Mouse (Mus musculus) frontal cortex, postnatal 36 days (tissue): ENCODE measurements at regions not wholly inside any gene's neighbourhood (a gene's known extent, or its start where the extent isn't known, plus 50 kb on each side); places are given as distances from the start of the nearest gene placed in this dataset.

Experiments used
- DNase-seq, 2 experiments: peaks; one replicate each; pipeline ENCODE4 v3.0.0; 2022; ENCODE audit warnings: low spot score in 2 of 2

GRCm38 (mm10) chr19:30289721-30290120 is 57.0 kb downstream of the Mbl2 start:
- no peak for DNase-seq

DNA sequence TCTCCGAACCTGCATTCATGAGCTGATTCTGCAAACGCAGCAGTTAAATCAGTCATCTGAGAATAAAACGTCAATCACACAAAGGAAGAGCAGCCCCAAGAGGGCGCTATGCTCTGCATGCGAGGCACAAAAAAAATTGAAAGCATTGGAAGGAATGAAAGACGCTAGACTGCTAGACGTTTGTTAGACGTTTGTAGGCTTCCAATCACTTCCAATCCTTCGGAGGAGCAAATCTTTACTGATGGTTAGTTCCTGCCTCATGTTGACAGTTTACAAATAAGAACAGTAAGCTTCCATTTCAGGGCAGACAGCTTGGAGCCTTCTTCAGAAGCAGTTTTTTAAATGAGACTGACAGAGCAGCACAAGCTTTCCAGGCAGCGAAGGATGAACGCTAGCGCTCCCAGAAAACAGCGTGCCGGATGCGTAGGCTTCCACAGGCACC is 62.5 kb downstream of the Mbl2 start:
- peak; percentile 20 to 39 for DNase-seq

GRCm38 (mm10) chr19:30296024-30296423 is 63.3 kb downstream of the Mbl2 start:
- no peak for DNase-seq

GRCm38 (mm10) chr19:30299536-30299935 is 66.8 kb downstream of the Mbl2 start:
- no peak for DNase-seq

- DNase-seq: no peak
Measured at GRCm38 (mm10) chr19:30302281-30302680, 69.5 kb downstream of the Mbl2 start.

DNA sequence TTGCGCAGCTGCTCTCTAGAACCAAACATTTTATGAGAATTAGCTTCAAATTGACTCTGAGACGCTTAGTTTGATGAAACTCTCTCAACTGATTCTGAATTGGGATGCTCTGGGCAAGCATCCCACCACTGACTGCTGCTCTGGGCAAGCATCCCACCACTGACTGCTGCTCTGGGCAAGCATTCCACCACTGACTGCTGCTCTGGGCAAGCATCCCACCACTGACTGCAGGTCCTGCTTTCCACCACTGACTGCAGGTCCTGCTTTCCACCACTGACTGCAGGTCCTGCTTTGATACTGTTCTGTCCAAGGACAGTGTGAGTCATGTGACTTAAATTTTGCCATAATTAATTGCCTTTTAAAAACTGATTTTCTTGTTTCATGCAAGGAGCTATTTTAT is 73.6 kb downstream of the Mbl2 start:
- no peak for DNase-seq

DNA sequence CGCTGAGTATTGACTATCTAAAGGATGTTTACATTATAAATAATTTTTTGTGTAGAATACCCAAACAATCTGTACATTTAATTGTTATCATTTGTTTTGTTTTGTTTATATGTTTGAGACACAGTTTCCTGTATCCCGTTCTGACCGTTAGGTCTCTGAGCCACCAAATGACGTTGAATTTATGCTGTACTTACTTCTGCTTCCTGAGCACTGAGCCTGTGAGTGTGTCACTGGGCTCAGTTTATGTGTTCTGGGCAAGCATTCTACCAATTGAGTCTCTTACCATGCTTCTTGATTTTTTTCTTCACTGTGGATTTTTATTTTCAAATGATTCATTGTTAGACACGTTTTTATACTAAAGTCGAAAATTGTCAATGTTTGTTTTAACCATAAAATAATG is 74.2 kb downstream of the Mbl2 start:
- no peak for DNase-seq

- DNase-seq: no peak
Measured at GRCm38 (mm10) chr19:30317314-30317713, 84.6 kb downstream of the Mbl2 start.

GRCm38 (mm10) chr19:30327693-30328092 is 95.0 kb downstream of the Mbl2 start:
- DNase-seq: no peak

- no peak for DNase-seq
Measured at GRCm38 (mm10) chr19:30328886-30329285, 96.1 kb downstream of the Mbl2 start.

- DNase-seq: no peak
Measured at GRCm38 (mm10) chr19:30330792-30331191, 98.0 kb downstream of the Mbl2 start.

DNA sequence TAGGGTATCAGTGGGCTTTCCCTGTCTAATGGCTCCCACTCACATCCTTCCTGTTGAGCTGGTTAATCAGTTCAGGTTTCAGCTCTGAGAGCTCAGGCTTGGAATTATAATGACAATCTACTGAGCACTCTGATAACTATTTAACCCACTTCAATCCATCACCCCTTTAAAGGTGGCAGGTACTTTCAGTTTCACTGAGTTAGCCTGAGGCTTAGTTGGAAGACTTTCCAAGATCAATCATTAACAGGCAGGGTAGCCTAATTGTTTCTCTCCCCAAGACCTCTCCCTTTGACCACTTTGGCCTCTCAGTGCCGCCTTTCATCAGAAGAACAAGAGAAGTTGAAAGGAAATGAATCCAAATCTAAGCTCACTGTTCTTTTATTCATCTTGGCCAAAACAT is 99.1 kb downstream of the Mbl2 start:
- no peak for DNase-seq

DNA sequence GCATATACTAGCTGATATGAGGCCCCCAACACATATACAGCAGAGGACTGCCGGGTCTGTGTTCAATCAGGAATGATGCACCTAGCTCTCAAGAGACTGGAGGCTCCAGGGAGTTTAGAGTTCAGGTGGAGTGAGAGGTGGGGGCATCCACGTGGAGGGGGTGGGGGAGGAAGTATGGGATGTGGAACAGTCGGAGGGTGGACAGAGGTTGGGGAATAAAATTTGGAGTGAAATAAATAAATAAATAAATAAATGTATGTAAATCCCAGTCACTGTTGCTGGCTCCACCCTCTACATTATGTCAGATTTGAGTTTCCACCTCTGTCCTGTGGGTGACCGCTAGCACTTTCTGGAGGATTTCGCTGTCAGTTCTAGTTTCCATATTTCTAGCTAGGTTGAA is 111.7 kb downstream of the Mbl2 start:
- no peak for DNase-seq

- no peak for DNase-seq
Measured at GRCm38 (mm10) chr19:30348924-30349323, 116.2 kb downstream of the Mbl2 start.

GRCm38 (mm10) chr19:30354981-30355380 is 122.2 kb downstream of the Mbl2 start:
- DNase-seq: no peak

GRCm38 (mm10) chr19:30358961-30359360 is 126.2 kb downstream of the Mbl2 start:
- no peak for DNase-seq

GRCm38 (mm10) chr19:30371901-30372300 is 139.2 kb downstream of the Mbl2 start:
- no peak for DNase-seq

DNA sequence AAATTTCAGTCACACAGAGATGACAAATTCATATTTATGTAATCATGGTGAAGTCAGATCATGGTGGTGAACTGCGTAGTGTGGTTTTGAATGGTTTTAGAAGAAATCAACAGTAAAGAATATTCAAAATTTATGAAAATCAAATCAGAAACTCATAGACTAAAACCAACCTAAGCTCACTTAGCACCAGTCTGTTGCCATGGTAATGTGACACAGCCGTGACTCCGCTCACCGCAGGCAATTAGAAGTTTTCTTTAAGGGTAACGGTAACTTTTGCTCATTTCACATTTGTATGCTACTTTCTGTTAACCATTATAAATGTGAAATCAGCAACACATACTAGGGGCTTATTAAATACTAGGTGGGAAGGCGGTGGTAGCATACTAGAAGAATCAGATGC is 147.0 kb downstream of the Mbl2 start:
- peak; percentile 2 to 6 for DNase-seq

GRCm38 (mm10) chr19:30380515-30381206 is 147.9 kb downstream of the Mbl2 start:
- DNase-seq: no peak

- no peak for DNase-seq
Measured at GRCm38 (mm10) chr19:30393791-30394190, 155.7 kb downstream of the Dkk1 start.

GRCm38 (mm10) chr19:30406943-30407342 is 142.5 kb downstream of the Dkk1 start:
- no peak for DNase-seq

DNA sequence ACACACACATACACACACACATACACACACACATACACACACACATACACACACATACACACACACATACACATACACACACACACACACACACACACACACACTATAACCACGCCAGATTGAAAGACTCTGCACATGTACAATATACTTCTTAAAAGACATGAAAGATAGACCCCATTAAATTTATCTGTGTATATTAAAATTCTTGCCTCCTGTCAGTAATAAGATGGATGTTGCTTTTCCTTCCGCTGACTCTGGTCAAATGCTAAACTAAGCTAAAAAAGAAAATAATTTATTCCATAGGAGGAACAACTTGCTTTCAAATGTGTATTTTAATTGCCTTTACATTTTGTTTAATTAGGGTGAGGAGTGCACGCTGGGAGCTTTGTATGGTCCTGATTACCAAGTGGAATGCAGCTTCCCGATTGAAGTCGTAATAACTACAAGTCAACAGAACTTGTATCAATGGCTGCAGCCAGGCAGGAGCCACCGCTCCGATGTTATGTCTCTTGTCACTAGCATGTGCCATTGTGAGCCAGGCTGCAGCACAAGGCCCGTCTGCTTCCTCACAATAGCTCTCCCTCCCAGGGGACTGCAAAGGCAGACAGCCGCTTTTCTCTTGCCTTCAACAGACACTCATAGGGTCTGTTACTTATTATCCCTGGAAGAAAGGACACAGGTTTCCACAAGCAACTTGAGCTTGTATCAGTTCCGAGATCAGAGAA is 129.7 kb downstream of the Dkk1 start:
- no peak for DNase-seq

GRCm38 (mm10) chr19:30425627-30426026 is 123.8 kb downstream of the Dkk1 start:
- DNase-seq: no peak
